Mouse (Mus musculus): ENCODE results near the gene Fubp1. TPM values are rescaled to one million over a fixed set of nuclear protein-coding genes. Genes with fewer than 3 reads are reported as not detected.

Fubp1 gene
- polyA plus RNA-seq, 1 experiment from 2014 or later: 302 TPM

Other genes with a start within 250 kb of the Fubp1 start
- 1.9 and 2.7 TPM in 2 replicates for gene Gipc2, start 44.2 kb upstream of the Fubp1 start, polyA plus RNA-seq (2015; fragmentation: Nextera tagmentation; extraction: Ambion mirVana)
- gene Dnajb4, start 120 bp upstream of the Fubp1 start, polyA plus RNA-seq (2015; fragmentation: Nextera tagmentation; extraction: Ambion mirVana): 29.8 and 35.4 TPM in 2 replicates
- gene Nexn, start 55.9 kb downstream of the Fubp1 start, polyA plus RNA-seq (2015; fragmentation: Nextera tagmentation; extraction: Ambion mirVana): 2.8 and 3.9 TPM in 2 replicates
- 24.6 and 26.5 TPM in 2 replicates for gene Miga1, start 130.0 kb downstream of the Fubp1 start, polyA plus RNA-seq (2015; fragmentation: Nextera tagmentation; extraction: Ambion mirVana)
- 86.0 and 89.1 TPM in 2 replicates for gene Usp33, start 136.1 kb downstream of the Fubp1 start, polyA plus RNA-seq (2015; fragmentation: Nextera tagmentation; extraction: Ambion mirVana)
- gene Zzz3, start 185.1 kb downstream of the Fubp1 start, polyA plus RNA-seq (2015; fragmentation: Nextera tagmentation; extraction: Ambion mirVana): 33.6 and 35.5 TPM in 2 replicates

All from forebrain, embryonic 15.5 days (tissue).